In genomic region chr16:76358128-76358748, GRCm38 (mm10) we compare ENCODE assay signal across 12 mouse cellular contexts. TPM values are rescaled to one million over a fixed set of nuclear protein-coding genes. Genes with fewer than 3 reads are reported as not detected.
DNase-seq lines count a peak whose midpoint lies in the region; ATAC-seq and TF ChIP-seq lines count a peak whose summit lies in the region.
"Had no signal": no experiment of that assay in that cellular context is flagged by ENCODE, and none has a peak within 500 bp of the region (broad histone marks: within the 10 kb centered on the region; RNA-seq: fewer than 3 reads in every experiment).

No protein-coding gene starts in this region.

- TF ChIP-seq CTCF in intestine, postnatal 0 days (IDR thresholded peaks at IDR 0.05; ENCODE audit: low read depth) = no peak

- 81% methylated on average over 18 of the region's 18 CpGs for WGBS in hindbrain, embryonic 16.5 days
- 81% methylated on average over 18 of the region's 18 CpGs for WGBS in hindbrain, embryonic 14.5 days
- 65% methylated on average over 18 of the region's 18 CpGs for WGBS in forebrain, embryonic 16.5 days
- WGBS in intestine, postnatal 0 days = 42% methylated on average over 18 of the region's 18 CpGs
- 80% methylated on average over 18 of the region's 18 CpGs for WGBS in midbrain, embryonic 16.5 days

- H3K4me1 ChIP-seq in hindbrain, embryonic 16.5 days (ENCODE audit: control insufficient read depth, insufficient read depth, low read depth, low read length) = no peaks in the 10 kb centered on the region
- no peaks in the 10 kb centered on the region for H3K4me1 ChIP-seq in hindbrain, embryonic 14.5 days (replicated peaks; ENCODE audit: control insufficient read depth, insufficient read depth, low read length)
- H3K4me1 ChIP-seq in forebrain, embryonic 16.5 days (replicated peaks; ENCODE audit: control insufficient read depth, insufficient read depth, low read length) = no peaks in the 10 kb centered on the region; the same call in 1 of the 2 replicates
- H3K4me1 ChIP-seq in intestine, postnatal 0 days (replicated peaks; ENCODE audit: control insufficient read depth, insufficient read depth, low read length) = peaks cover 17% of the 10 kb centered on the region
- H3K4me1 ChIP-seq in midbrain, embryonic 16.5 days (ENCODE audit: control insufficient read depth, insufficient read depth, low read length) = 0 out of 2 replicates have a peak, but pooled peaks cover 2% of the 10 kb centered on the region
- H3K4me1 ChIP-seq: hindbrain, embryonic 15.5 days had no signal

- no peaks in the 10 kb centered on the region for H3K36me3 ChIP-seq in hindbrain, embryonic 16.5 days (ENCODE audit: control insufficient read depth, insufficient read depth, low read length)
- H3K36me3 ChIP-seq in hindbrain, embryonic 14.5 days (replicated peaks; ENCODE audit: control insufficient read depth, insufficient read depth) = no peaks in the 10 kb centered on the region
- H3K36me3 ChIP-seq in forebrain, embryonic 16.5 days (ENCODE audit: control insufficient read depth, insufficient read depth) = no peaks in the 10 kb centered on the region
- 0 out of 2 replicates have a peak, but pooled peaks cover 4% of the 10 kb centered on the region for H3K36me3 ChIP-seq in intestine, postnatal 0 days (ENCODE audit: control insufficient read depth, insufficient read depth)
- no peaks in the 10 kb centered on the region for H3K36me3 ChIP-seq in midbrain, embryonic 16.5 days (ENCODE audit: control insufficient read depth, insufficient read depth, low read length)
- H3K36me3 ChIP-seq: hindbrain, embryonic 15.5 days; lung, embryonic 15.5 days had no signal

- no peak overlapping the region for H3K4me2 ChIP-seq in hindbrain, embryonic 16.5 days (ENCODE audit: low read length)
- H3K4me2 ChIP-seq in hindbrain, embryonic 14.5 days (replicated peaks) = no peak overlapping the region
- H3K4me2 ChIP-seq in forebrain, embryonic 16.5 days (ENCODE audit: low read length) = no peak overlapping the region
- H3K4me2 ChIP-seq in intestine, postnatal 0 days (replicated peaks; ENCODE audit: low read depth) = peak overlapping the region; percentile 53
- no peak overlapping the region for H3K4me2 ChIP-seq in midbrain, embryonic 16.5 days (ENCODE audit: low read length)
- H3K4me2 ChIP-seq: hindbrain, embryonic 15.5 days; lung, embryonic 15.5 days had no signal

- H3K9me3 ChIP-seq in hindbrain, embryonic 16.5 days (ENCODE audit: control insufficient read depth, low read length) = no peaks in the 10 kb centered on the region
- H3K9me3 ChIP-seq in hindbrain, embryonic 14.5 days (ENCODE audit: control insufficient read depth, low read length) = no peaks in the 10 kb centered on the region
- H3K9me3 ChIP-seq in forebrain, embryonic 16.5 days (ENCODE audit: control insufficient read depth, low read length) = no peaks in the 10 kb centered on the region
- H3K9me3 ChIP-seq in intestine, postnatal 0 days (ENCODE audit: control insufficient read depth) = no peaks in the 10 kb centered on the region
- H3K9me3 ChIP-seq in midbrain, embryonic 16.5 days (replicated peaks; ENCODE audit: control insufficient read depth, low read length, poor library complexity, severe bottlenecking) = no peaks in the 10 kb centered on the region
- H3K9me3 ChIP-seq: hindbrain, embryonic 15.5 days; lung, embryonic 15.5 days had no signal

- H3K9ac ChIP-seq in hindbrain, embryonic 16.5 days (ENCODE audit: low read depth, low read length) = no peak overlapping the region
- H3K9ac ChIP-seq in hindbrain, embryonic 14.5 days = no peak overlapping the region
- no peak overlapping the region for H3K9ac ChIP-seq in forebrain, embryonic 16.5 days (replicated peaks; ENCODE audit: low read depth, low read length)
- no peak overlapping the region for H3K9ac ChIP-seq in intestine, postnatal 0 days (ENCODE audit: low read depth, low read length)
- no peak overlapping the region for H3K9ac ChIP-seq in midbrain, embryonic 16.5 days (ENCODE audit: low read depth, low read length)
- H3K9ac ChIP-seq: hindbrain, embryonic 15.5 days; lung, embryonic 15.5 days had no signal

- no peak for DNase-seq in hindbrain, embryonic 14.5 days (ENCODE audit: low spot score)
- peak; percentile 54 for DNase-seq in retina, embryonic 14.5 days (ENCODE audit: low spot score)
- no peak for DNase-seq in left cerebral cortex, adult 9 months (ENCODE audit: low spot score in 2 of 2)
- DNase-seq in heart, postnatal 14 days = no peak
- DNase-seq: gastrocnemius, postnatal 25 days had no signal

- intact Hi-C loops in heart, postnatal 14 days (cut with DNase I) = no loop called here

- H3K27ac ChIP-seq in hindbrain, embryonic 16.5 days (ENCODE audit: low read depth, low read length) = no peak overlapping the region
- H3K27ac ChIP-seq in hindbrain, embryonic 14.5 days = no peak overlapping the region
- no peak overlapping the region for H3K27ac ChIP-seq in forebrain, embryonic 16.5 days (ENCODE audit: low read length)
- H3K27ac ChIP-seq in intestine, postnatal 0 days (ENCODE audit: low read depth, low read length) = peak overlapping the region; percentile 73
- no peak overlapping the region for H3K27ac ChIP-seq in midbrain, embryonic 16.5 days (ENCODE audit: low read length)
- H3K27ac ChIP-seq: hindbrain, embryonic 15.5 days; lung, embryonic 15.5 days had no signal

- H3K4me3 ChIP-seq in hindbrain, embryonic 16.5 days (ENCODE audit: low read length) = no peak overlapping the region
- no peak overlapping the region for H3K4me3 ChIP-seq in hindbrain, embryonic 14.5 days (replicated peaks; ENCODE audit: low read length)
- H3K4me3 ChIP-seq in forebrain, embryonic 16.5 days (replicated peaks; ENCODE audit: low read length) = no peak overlapping the region
- H3K4me3 ChIP-seq in intestine, postnatal 0 days (ENCODE audit: low read depth, low read length) = 0 out of 2 replicates have a peak overlapping the region, but pooled peaks have one; percentile 3
- H3K4me3 ChIP-seq in midbrain, embryonic 16.5 days (ENCODE audit: low read depth, low read length) = no peak overlapping the region
- H3K4me3 ChIP-seq: hindbrain, embryonic 15.5 days; lung, embryonic 15.5 days had no signal

- H3K27me3 ChIP-seq in hindbrain, embryonic 16.5 days (replicated peaks; ENCODE audit: control insufficient read depth, insufficient read depth, low read length) = no peaks in the 10 kb centered on the region
- H3K27me3 ChIP-seq in hindbrain, embryonic 14.5 days (ENCODE audit: control insufficient read depth, insufficient read depth, low read length) = no peaks in the 10 kb centered on the region
- no peaks in the 10 kb centered on the region for H3K27me3 ChIP-seq in forebrain, embryonic 16.5 days (replicated peaks; ENCODE audit: control insufficient read depth, insufficient read depth, low read length)
- no peaks in the 10 kb centered on the region for H3K27me3 ChIP-seq in intestine, postnatal 0 days (replicated peaks; ENCODE audit: control insufficient read depth, insufficient read depth, low read length)
- H3K27me3 ChIP-seq in midbrain, embryonic 16.5 days (ENCODE audit: control insufficient read depth, insufficient read depth, low read depth, low read length) = no peaks in the 10 kb centered on the region
- H3K27me3 ChIP-seq: hindbrain, embryonic 15.5 days; lung, embryonic 15.5 days; Patski had no signal

- peak; percentile 40; the same call in 1 of the 2 replicates for ATAC-seq in hindbrain, embryonic 16.5 days
- ATAC-seq in hindbrain, embryonic 14.5 days (ENCODE audit: low FRiP score) = no peak
- ATAC-seq in forebrain, embryonic 16.5 days = 0 out of 2 replicates have a peak, but pooled peaks have one; percentile 15
- peak; percentile 88 for ATAC-seq in intestine, postnatal 0 days
- no peak for ATAC-seq in midbrain, embryonic 16.5 days

RNA-seq across cellular contexts. Expression of gene Nrip1, which starts 15.4 kb away (rescaled TPM):
- 29.0 and 30.4 TPM in 2 replicates for polyA plus RNA-seq in hindbrain, embryonic 16.5 days (2015; fragmentation: Nextera tagmentation; extraction: Ambion mirVana)
- 28.9 and 30.4 TPM in 2 replicates for polyA plus RNA-seq in hindbrain, embryonic 14.5 days (2014; fragmentation: Nextera tagmentation; extraction: Ambion mirVana)
- polyA plus RNA-seq in forebrain, embryonic 16.5 days (2015; fragmentation: Nextera tagmentation; extraction: Ambion mirVana) = 38.7 and 44.4 TPM in 2 replicates
- polyA plus RNA-seq in intestine, postnatal 0 days (2015; fragmentation: Nextera tagmentation; extraction: Ambion mirVana) = 27.8 and 31.1 TPM in 2 replicates
- 30.0 and 31.4 TPM in 2 replicates for polyA plus RNA-seq in midbrain, embryonic 16.5 days (2015; fragmentation: Nextera tagmentation; extraction: Ambion mirVana)
- 10 to 100 TPM; 28.7 to 29.2 TPM for total RNA-seq in heart, postnatal 14 days (2021)

Comparison
In these comparisons a context has a peak if more than half of its experiments do, and no peak if none do; other contexts are left out.
1. ATAC-seq: peak in hindbrain, embryonic 16.5 days (single experiment), forebrain, embryonic 16.5 days (single experiment) and intestine, postnatal 0 days (single experiment); none in hindbrain, embryonic 14.5 days (single experiment) and midbrain, embryonic 16.5 days (single experiment).